Mouse (Mus musculus): ENCODE measurements around the gene Adamtsl1.

DNA sequence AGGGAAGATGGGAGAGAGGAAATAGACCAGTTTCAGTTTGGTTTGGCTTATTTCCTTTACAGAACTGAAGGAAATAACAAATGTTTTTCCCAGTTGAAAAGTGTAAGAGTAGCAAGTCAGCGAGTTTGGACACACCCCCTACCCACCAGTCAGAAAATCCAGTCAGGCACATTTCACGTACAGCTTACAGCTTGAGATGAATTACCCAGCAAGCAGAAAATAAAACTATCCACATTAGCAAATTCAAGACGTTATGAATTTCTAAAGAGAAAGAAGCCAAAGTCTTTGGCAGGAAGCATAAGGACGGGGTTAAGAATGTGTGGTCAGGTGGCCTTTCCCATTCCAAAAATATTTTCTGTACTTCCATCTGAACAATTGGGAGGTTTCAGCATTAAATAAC lies 838.1 kb downstream of the Adamtsl1 start:
- no peak for TF ChIP-seq ZC3H11A (IDR thresholded peaks at IDR 0.05; ENCODE audit: borderline replicate concordance, low read depth, low read length)
- no peak for TF ChIP-seq MAFK (IDR thresholded peaks at IDR 0.05; ENCODE audit: insufficient read depth, low read depth, low read length)
- no peak for TF ChIP-seq HCFC1 (IDR thresholded peaks at IDR 0.05; ENCODE audit: borderline replicate concordance, insufficient read depth, low read length)
- TF ChIP-seq CHD2 (IDR thresholded peaks at IDR 0.05; ENCODE audit: low read depth, low read length): no peak
- TF ChIP-seq ZNF384 (IDR thresholded peaks at IDR 0.05; ENCODE audit: low read depth, low read length): no peak

All from ES-E14 (cell line).